Mouse (Mus musculus): ENCODE data around the gene Mcm2. TPM values are rescaled to one million over a fixed set of nuclear protein-coding genes. Genes with fewer than 3 reads are reported as not detected.
A peak's percentile ranks its signal among the peaks of the same experiment; 100 is the strongest.

Mcm2 gene
- polyA plus RNA-seq, 1 experiment from 2014 or later: 186 TPM

- Histone ChIP-seq H3K36me3 (peaks cover 5% of the 10 kb centered on the region), H3K4me3 (replicated peaks) (no peak overlapping the region), H3K9ac (no peak overlapping the region), H3K9me3 (replicated peaks) (no peaks in the 10 kb centered on the region), H3K27ac (no peak overlapping the region), H3K4me1 (replicated peaks) (peaks cover 29% of the 10 kb centered on the region), H3K4me2 (no peak overlapping the region), H3K27me3 (peaks cover 6% of the 10 kb centered on the region; the same call in 1 of the 2 replicates)
- no peak for ATAC-seq (ENCODE audit: low read depth)
- 79% methylated on average over 7 of the region's 7 CpGs for WGBS (ENCODE audit: insufficient replicate concordance)
- DNase-seq: no peak
Measured at GRCm38 (mm10) chr6:88844901-88845565, 53.5 kb downstream of the Mcm2 start.

- DNase-seq: no peak
- no peak overlapping the region for H3K9ac ChIP-seq
- H3K4me1 ChIP-seq (replicated peaks): peaks cover 36% of the 10 kb centered on the region
- ATAC-seq (ENCODE audit: low read depth): no peak
- no peak overlapping the region for H3K27ac ChIP-seq
- H3K36me3 ChIP-seq: peaks cover 15% of the 10 kb centered on the region
- 0 out of 2 replicates have a peak overlapping the region, but pooled peaks have one; percentile 100 for H3K4me2 ChIP-seq
- WGBS (ENCODE audit: insufficient replicate concordance): 69% methylated on average over 9 of the region's 9 CpGs
- no peak overlapping the region for H3K4me3 ChIP-seq (replicated peaks)
- no peaks in the 10 kb centered on the region for H3K9me3 ChIP-seq (replicated peaks)
- H3K27me3 ChIP-seq: peaks cover 6% of the 10 kb centered on the region; the same call in 1 of the 2 replicates
Measured at GRCm38 (mm10) chr6:88843781-88844725, 54.5 kb downstream of the Mcm2 start.

GRCm38 (mm10) chr6:88843241-88843640 is 55.3 kb downstream of the Mcm2 start:
- no peak for DNase-seq
- H3K27ac ChIP-seq: peak overlapping the region; percentile 94
- WGBS (ENCODE audit: insufficient replicate concordance): 74% methylated on average over 7 of the region's 7 CpGs

GRCm38 (mm10) chr6:88842731-88843151 is 55.8 kb downstream of the Mcm2 start:
- peak overlapping the region; percentile 93 for H3K4me3 ChIP-seq (replicated peaks)
- WGBS (ENCODE audit: insufficient replicate concordance): 2% methylated on average over 32 of the region's 32 CpGs
- no peak for ATAC-seq (ENCODE audit: low read depth)
- no peaks in the 10 kb centered on the region for H3K9me3 ChIP-seq (replicated peaks)
- peak overlapping the region; percentile 94 for H3K27ac ChIP-seq
- H3K4me2 ChIP-seq: peak overlapping the region; percentile 100
- H3K9ac ChIP-seq: peak overlapping the region; percentile 96
- H3K36me3 ChIP-seq: peaks cover 28% of the 10 kb centered on the region
- no peak for DNase-seq
- H3K27me3 ChIP-seq: peaks cover 6% of the 10 kb centered on the region; the same call in 1 of the 2 replicates
- H3K4me1 ChIP-seq (replicated peaks): peaks cover 38% of the 10 kb centered on the region

More at GRCm38 (mm10) chr6:88843241-88843640, 55.3 kb downstream of the Mcm2 start:
- Histone ChIP-seq H3K27me3 (peaks cover 6% of the 10 kb centered on the region; the same call in 1 of the 2 replicates), H3K9me3 (replicated peaks) (no peaks in the 10 kb centered on the region), H3K4me1 (replicated peaks) (peaks cover 36% of the 10 kb centered on the region), H3K9ac (peak overlapping the region; percentile 96), H3K4me3 (replicated peaks) (peak overlapping the region; percentile 93), H3K36me3 (peaks cover 23% of the 10 kb centered on the region), H3K4me2 (peak overlapping the region; percentile 100)
- no peak for ATAC-seq (ENCODE audit: low read depth)

- H3K27me3 ChIP-seq: peaks cover 6% of the 10 kb centered on the region; the same call in 1 of the 2 replicates
- no peaks in the 10 kb centered on the region for H3K9me3 ChIP-seq (replicated peaks)
- H3K4me2 ChIP-seq: peak within 1 kb of the TSS; percentile 100
- peak within 1 kb of the TSS; percentile 93 for H3K4me3 ChIP-seq (replicated peaks)
- H3K4me1 ChIP-seq (replicated peaks): peaks cover 43% of the 10 kb centered on the region
- ATAC-seq (ENCODE audit: low read depth) (peak; percentile 91), DNase-seq (peak; percentile 100)
- WGBS (ENCODE audit: insufficient replicate concordance): under 1% methylated on average over 72 of the region's 72 CpGs
- H3K27ac ChIP-seq: peak within 1 kb of the TSS; percentile 94
- peak within 1 kb of the TSS; percentile 96 for H3K9ac ChIP-seq
- peaks cover 35% of the 10 kb centered on the region for H3K36me3 ChIP-seq
Measured at GRCm38 (mm10) chr6:88841781-88842689, 56.5 kb downstream of the Mcm2 start, which contains the start of gene Abtb1. Abtb1 (minus strand) TSS chr6:88841984.

GRCm38 (mm10) chr6:88841514-88841780 is 57.1 kb downstream of the Mcm2 start:
- H3K9ac ChIP-seq: peak overlapping the region; percentile 96
- no peaks in the 10 kb centered on the region for H3K9me3 ChIP-seq (replicated peaks)
- H3K4me3 ChIP-seq (replicated peaks): peak overlapping the region; percentile 93
- ATAC-seq (ENCODE audit: low read depth): peak; percentile 37
- no peak for DNase-seq
- peaks cover 41% of the 10 kb centered on the region for H3K36me3 ChIP-seq
- H3K27ac ChIP-seq: peak overlapping the region; percentile 94
- peaks cover 45% of the 10 kb centered on the region for H3K4me1 ChIP-seq (replicated peaks)
- H3K4me2 ChIP-seq: peak overlapping the region; percentile 100
- peaks cover 2% of the 10 kb centered on the region; the same call in 1 of the 2 replicates for H3K27me3 ChIP-seq
- WGBS (ENCODE audit: insufficient replicate concordance): under 1% methylated on average over 22 of the region's 22 CpGs

- H3K4me2 ChIP-seq: peak overlapping the region; percentile 100
- H3K36me3 ChIP-seq: peaks cover 46% of the 10 kb centered on the region
- peak overlapping the region; percentile 93 for H3K4me3 ChIP-seq (replicated peaks)
- H3K9me3 ChIP-seq (replicated peaks): no peaks in the 10 kb centered on the region
- peak overlapping the region; percentile 96 for H3K9ac ChIP-seq
- ATAC-seq (ENCODE audit: low read depth) (no peak), DNase-seq (no peak)
- peaks cover 50% of the 10 kb centered on the region for H3K4me1 ChIP-seq (replicated peaks)
- 51% methylated on average over 9 of the region's 9 CpGs for WGBS (ENCODE audit: insufficient replicate concordance)
- no peaks in the 10 kb centered on the region for H3K27me3 ChIP-seq
- peak overlapping the region; percentile 94 for H3K27ac ChIP-seq
Measured at GRCm38 (mm10) chr6:88840791-88841513, 57.6 kb downstream of the Mcm2 start.

GRCm38 (mm10) chr6:88840211-88840610 is 58.4 kb downstream of the Mcm2 start:
- H3K36me3 ChIP-seq: peaks cover 53% of the 10 kb centered on the region
- peak overlapping the region; percentile 94 for H3K27ac ChIP-seq
- 73% methylated on average over 3 of the region's 3 CpGs for WGBS (ENCODE audit: insufficient replicate concordance)
- DNase-seq: no peak
- ATAC-seq (ENCODE audit: low read depth): no peak
- peak overlapping the region; percentile 96 for H3K9ac ChIP-seq
- peaks cover 57% of the 10 kb centered on the region for H3K4me1 ChIP-seq (replicated peaks)
- H3K27me3 ChIP-seq: no peaks in the 10 kb centered on the region
- H3K9me3 ChIP-seq (replicated peaks): no peaks in the 10 kb centered on the region
- peak overlapping the region; percentile 93 for H3K4me3 ChIP-seq (replicated peaks)
- H3K4me2 ChIP-seq: peak overlapping the region; percentile 100

GRCm38 (mm10) chr6:88839135-88839970 is 59.2 kb downstream of the Mcm2 start:
- peaks cover 66% of the 10 kb centered on the region for H3K4me1 ChIP-seq (replicated peaks)
- 86% methylated on average over 26 of the region's 26 CpGs for WGBS (ENCODE audit: insufficient replicate concordance)

More at GRCm38 (mm10) chr6:88839135-88839970, 59.2 kb downstream of the Mcm2 start:
- ATAC-seq (ENCODE audit: low read depth): no peak
- peak overlapping the region; percentile 100 for H3K4me2 ChIP-seq
- no peak for DNase-seq
- no peaks in the 10 kb centered on the region for H3K27me3 ChIP-seq
- H3K27ac ChIP-seq: peak overlapping the region; percentile 94; the same call in 1 of the 2 replicates
- H3K36me3 ChIP-seq: peaks cover 57% of the 10 kb centered on the region
- no peaks in the 10 kb centered on the region for H3K9me3 ChIP-seq (replicated peaks)
- H3K4me3 ChIP-seq (replicated peaks): peak overlapping the region; percentile 93; the same call in 1 of the 2 replicates
- H3K9ac ChIP-seq: 0 out of 2 replicates have a peak overlapping the region, but pooled peaks have one; percentile 10

Data from liver, embryonic 13.5 days (tissue).